ENCODE assay signal across 8 mouse cellular contexts in the genomic region with DNA sequence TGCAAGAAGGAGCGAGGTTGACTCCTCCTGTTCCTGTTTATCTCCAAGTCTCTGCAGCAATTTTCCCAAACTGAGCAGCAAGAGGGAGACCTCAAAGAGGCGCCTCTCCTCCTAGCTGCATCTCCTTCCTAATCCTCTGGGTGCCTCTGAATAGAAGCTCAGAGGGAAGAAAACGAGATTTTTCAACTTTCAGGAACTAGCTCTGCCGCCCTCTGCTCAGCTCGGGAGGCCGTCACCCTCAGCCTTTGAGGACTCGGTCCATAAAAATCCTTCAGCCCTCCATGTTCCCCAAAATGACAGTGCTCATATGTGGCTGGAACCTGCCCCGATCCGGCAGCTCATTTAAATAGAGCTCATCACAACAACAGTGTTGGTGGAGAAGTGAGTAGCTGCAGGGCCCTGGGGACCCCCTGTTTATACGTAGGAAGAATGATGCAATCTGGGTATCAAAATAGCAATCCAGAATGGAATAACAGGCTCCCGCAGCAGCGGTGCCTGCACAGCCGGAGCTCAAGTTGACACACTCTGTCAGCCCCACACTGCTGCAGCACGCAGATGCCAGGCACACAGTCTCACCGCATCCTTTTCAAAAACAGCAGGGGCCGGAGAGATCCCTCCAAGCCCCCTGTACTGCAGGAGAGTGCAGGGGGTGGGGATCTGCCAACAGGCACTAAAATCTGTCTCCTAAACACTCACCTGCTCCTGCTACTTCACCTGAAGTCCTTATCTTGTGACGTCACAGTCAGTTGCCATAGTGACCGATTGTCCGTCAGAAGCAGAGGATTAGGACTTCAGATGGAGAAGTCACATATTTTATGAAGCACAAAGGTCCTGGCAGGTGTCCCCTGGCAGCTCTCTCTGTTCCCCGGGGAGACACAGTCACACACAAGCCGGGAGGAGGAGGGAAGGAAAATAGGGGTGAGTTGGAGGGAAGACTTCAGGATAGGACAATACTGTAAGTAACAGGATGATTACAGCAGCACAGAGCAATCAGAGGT. TPM values are rescaled to one million over a fixed set of nuclear protein-coding genes. Genes with fewer than 3 reads are reported as not detected.
DNase-seq lines count a peak whose midpoint lies in the region; ATAC-seq and TF ChIP-seq lines count a peak whose summit lies in the region.
"Had no signal": no experiment of that assay in that cellular context is flagged by ENCODE, and none has a peak within 500 bp of the region (broad histone marks: within the 10 kb centered on the region; RNA-seq: fewer than 3 reads in every experiment).

No protein-coding gene starts in this region.

- H3K9me3 ChIP-seq in E14TG2a.4 (ENCODE audit: low read length) = no peaks in the 10 kb centered on the region
- no peaks in the 10 kb centered on the region for H3K9me3 ChIP-seq in embryonic facial prominence, embryonic 14.5 days (ENCODE audit: control insufficient read depth, low read length)
- no peaks in the 10 kb centered on the region for H3K9me3 ChIP-seq in hindbrain, embryonic 14.5 days (ENCODE audit: control insufficient read depth, low read length)
- no peaks in the 10 kb centered on the region for H3K9me3 ChIP-seq in midbrain, embryonic 10.5 days (replicated peaks)
- H3K9me3 ChIP-seq in stomach, embryonic 16.5 days (replicated peaks; ENCODE audit: control insufficient read depth, low read length) = no peaks in the 10 kb centered on the region

- 0 out of 2 replicates have a peak overlapping the region, but pooled peaks have one; percentile 35 for H3K4me3 ChIP-seq in E14TG2a.4 (replicated peaks; ENCODE audit: low read length)
- peak overlapping the region; percentile 15; the same call in 1 of the 2 replicates for H3K4me3 ChIP-seq in embryonic facial prominence, embryonic 14.5 days (ENCODE audit: low read depth, low read length)
- peak overlapping the region; percentile 36 for H3K4me3 ChIP-seq in hindbrain, embryonic 14.5 days (replicated peaks; ENCODE audit: low read length)
- peak overlapping the region; percentile 48 for H3K4me3 ChIP-seq in midbrain, embryonic 10.5 days
- H3K4me3 ChIP-seq in stomach, embryonic 16.5 days (replicated peaks; ENCODE audit: low read length) = 0 out of 2 replicates have a peak overlapping the region, but pooled peaks have one; percentile 3

- H3K4me2 ChIP-seq in embryonic facial prominence, embryonic 14.5 days (ENCODE audit: low read depth, low read length) = peak overlapping the region; percentile 46
- peak overlapping the region; percentile 68 for H3K4me2 ChIP-seq in hindbrain, embryonic 14.5 days (replicated peaks)
- H3K4me2 ChIP-seq in stomach, embryonic 16.5 days (ENCODE audit: low read depth, low read length) = peak overlapping the region; percentile 25

- no peaks in the 10 kb centered on the region for H3K36me3 ChIP-seq in E14TG2a.4 (ENCODE audit: insufficient read depth, low read length)
- no peaks in the 10 kb centered on the region for H3K36me3 ChIP-seq in embryonic facial prominence, embryonic 14.5 days (ENCODE audit: control insufficient read depth, insufficient read depth, low read length)
- H3K36me3 ChIP-seq in hindbrain, embryonic 14.5 days (replicated peaks; ENCODE audit: control insufficient read depth, insufficient read depth) = no peaks in the 10 kb centered on the region
- H3K36me3 ChIP-seq in midbrain, embryonic 10.5 days = no peaks in the 10 kb centered on the region
- no peaks in the 10 kb centered on the region for H3K36me3 ChIP-seq in stomach, embryonic 16.5 days (ENCODE audit: control insufficient read depth, insufficient read depth, low read length)

- 8% methylated on average over 21 of the region's 21 CpGs for WGBS in embryonic facial prominence, embryonic 14.5 days
- WGBS in hindbrain, embryonic 14.5 days = 10% methylated on average over 21 of the region's 21 CpGs
- WGBS in midbrain, embryonic 10.5 days = 8% methylated on average over 21 of the region's 21 CpGs
- 18% methylated on average over 21 of the region's 21 CpGs for WGBS in stomach, embryonic 16.5 days

- peak overlapping the region; percentile 26 for H3K9ac ChIP-seq in embryonic facial prominence, embryonic 14.5 days (ENCODE audit: low read depth, low read length)
- peak overlapping the region; percentile 55 for H3K9ac ChIP-seq in hindbrain, embryonic 14.5 days
- H3K9ac ChIP-seq in stomach, embryonic 16.5 days (ENCODE audit: low read length) = no peak overlapping the region; the same call in 1 of the 2 replicates

- H3K27ac ChIP-seq in embryonic facial prominence, embryonic 14.5 days (replicated peaks; ENCODE audit: low read depth, low read length) = no peak overlapping the region
- peak overlapping the region; percentile 62; the same call in 1 of the 2 replicates for H3K27ac ChIP-seq in hindbrain, embryonic 14.5 days
- H3K27ac ChIP-seq in midbrain, embryonic 10.5 days (replicated peaks) = peak overlapping the region; percentile 55; the same call in 1 of the 2 replicates
- no peak overlapping the region for H3K27ac ChIP-seq in stomach, embryonic 16.5 days (ENCODE audit: low read length)

- DNase-seq in Muller cell, postnatal 12 days (ENCODE audit: inconsistent ontology term) = peak; percentile 18
- DNase-seq in embryonic facial prominence, embryonic 14.5 days (ENCODE audit: low spot score) = peak; percentile 60
- DNase-seq in hindbrain, embryonic 14.5 days (ENCODE audit: low spot score) = peak; percentile 61
- peak; percentile 30 for DNase-seq in midbrain, embryonic 10.5 days (ENCODE audit: low spot score)

- TF ChIP-seq CTCF in E14TG2a.4 (conservative IDR thresholded peaks at IDR 0.05; ENCODE audit: low read length) = no peak

- H3K27me3 ChIP-seq in E14TG2a.4 (ENCODE audit: insufficient read depth, low read length) = peaks cover 13% of the 10 kb centered on the region
- 0 out of 2 replicates have a peak, but pooled peaks cover 6% of the 10 kb centered on the region for H3K27me3 ChIP-seq in embryonic facial prominence, embryonic 14.5 days (replicated peaks; ENCODE audit: control insufficient read depth, insufficient read depth, low read length)
- no peaks in the 10 kb centered on the region for H3K27me3 ChIP-seq in hindbrain, embryonic 14.5 days (ENCODE audit: control insufficient read depth, insufficient read depth, low read length)
- peaks cover 37% of the 10 kb centered on the region for H3K27me3 ChIP-seq in midbrain, embryonic 10.5 days (ENCODE audit: low read depth, poor library complexity, severe bottlenecking)
- no peaks in the 10 kb centered on the region for H3K27me3 ChIP-seq in stomach, embryonic 16.5 days (ENCODE audit: control insufficient read depth, insufficient read depth, low read length)

- peaks cover 28% of the 10 kb centered on the region for H3K4me1 ChIP-seq in E14TG2a.4 (replicated peaks; ENCODE audit: low read depth, low read length)
- no peaks in the 10 kb centered on the region for H3K4me1 ChIP-seq in embryonic facial prominence, embryonic 14.5 days (ENCODE audit: control insufficient read depth, insufficient read depth, low read length)
- peaks cover 14% of the 10 kb centered on the region for H3K4me1 ChIP-seq in hindbrain, embryonic 14.5 days (replicated peaks; ENCODE audit: control insufficient read depth, insufficient read depth, low read length)
- H3K4me1 ChIP-seq in midbrain, embryonic 10.5 days = peaks cover 25% of the 10 kb centered on the region
- 0 out of 2 replicates have a peak, but pooled peaks cover 3% of the 10 kb centered on the region for H3K4me1 ChIP-seq in stomach, embryonic 16.5 days (ENCODE audit: control insufficient read depth, insufficient read depth, low read length)

- ATAC-seq in embryonic facial prominence, embryonic 14.5 days (ENCODE audit: low read depth) = peak; percentile 54
- peak; percentile 81 for ATAC-seq in hindbrain, embryonic 14.5 days (ENCODE audit: low FRiP score)
- no peak for ATAC-seq in stomach, embryonic 16.5 days (ENCODE audit: insufficient read depth, low FRiP score)
- ATAC-seq in activated CD4-positive, CD25-positive, alpha-beta regulatory T cell, adult 4 months = no peak

RNA-seq across cellular contexts. Expression of gene Trim66, which starts 14.3 kb away (rescaled TPM):
- polyA plus RNA-seq in embryonic facial prominence, embryonic 14.5 days (2014; fragmentation: Nextera tagmentation; extraction: Ambion mirVana) = 2.9 and 3.2 TPM in 2 replicates
- polyA plus RNA-seq in hindbrain, embryonic 14.5 days (2014; fragmentation: Nextera tagmentation; extraction: Ambion mirVana) = 0.82 and 1.2 TPM in 2 replicates
- 0.09 and 0.12 TPM in 2 replicates for polyA plus RNA-seq in midbrain, embryonic 10.5 days (2016; fragmentation: Nextera tagmentation; extraction: Ambion mirVana)
- polyA plus RNA-seq in stomach, embryonic 16.5 days (2015; fragmentation: Nextera tagmentation; extraction: Ambion mirVana) = 0.02 and 0.09 TPM in 2 replicates
- polyA plus RNA-seq in activated CD4-positive, CD25-positive, alpha-beta regulatory T cell, adult 4 months (2017; shearing (Covaris generic)) = not detected

RNA-seq across cellular contexts. Expression of gene Rpl27a, which starts 25.3 kb away (rescaled TPM):
- polyA plus RNA-seq in embryonic facial prominence, embryonic 14.5 days (2014; fragmentation: Nextera tagmentation; extraction: Ambion mirVana) = 152 and 153 TPM in 2 replicates
- polyA plus RNA-seq in hindbrain, embryonic 14.5 days (2014; fragmentation: Nextera tagmentation; extraction: Ambion mirVana) = 81.9 and 91.4 TPM in 2 replicates
- polyA plus RNA-seq in midbrain, embryonic 10.5 days (2016; fragmentation: Nextera tagmentation; extraction: Ambion mirVana) = 113 and 126 TPM in 2 replicates
- polyA plus RNA-seq in stomach, embryonic 16.5 days (2015; fragmentation: Nextera tagmentation; extraction: Ambion mirVana) = 109 and 128 TPM in 2 replicates
- polyA plus RNA-seq in activated CD4-positive, CD25-positive, alpha-beta regulatory T cell, adult 4 months (2017; shearing (Covaris generic)) = 100 to 1,000 TPM; 252 to 318 TPM

RNA-seq across cellular contexts. Expression of gene Stk33, which starts 54.7 kb away (rescaled TPM):
- 3.1 and 6.2 TPM in 2 replicates for polyA plus RNA-seq in embryonic facial prominence, embryonic 14.5 days (2014; fragmentation: Nextera tagmentation; extraction: Ambion mirVana)
- 7.4 and 7.8 TPM in 2 replicates for polyA plus RNA-seq in hindbrain, embryonic 14.5 days (2014; fragmentation: Nextera tagmentation; extraction: Ambion mirVana)
- polyA plus RNA-seq in midbrain, embryonic 10.5 days (2016; fragmentation: Nextera tagmentation; extraction: Ambion mirVana) = 10.2 and 18.6 TPM in 2 replicates
- polyA plus RNA-seq in stomach, embryonic 16.5 days (2015; fragmentation: Nextera tagmentation; extraction: Ambion mirVana) = 0.65 and 0.66 TPM in 2 replicates
- polyA plus RNA-seq in activated CD4-positive, CD25-positive, alpha-beta regulatory T cell, adult 4 months (2017; shearing (Covaris generic)) = not detected
- polyA plus RNA-seq: large intestine, adult 2 months had no signal

Comparison
In these comparisons a context has a peak if more than half of its experiments do, and no peak if none do; other contexts are left out.
1. ATAC-seq: peak in embryonic facial prominence, embryonic 14.5 days (single experiment) and hindbrain, embryonic 14.5 days (single experiment); none in stomach, embryonic 16.5 days (single experiment) and activated CD4-positive, CD25-positive, alpha-beta regulatory T cell, adult 4 months (single experiment).
2. H3K27ac ChIP-seq: peak in hindbrain, embryonic 14.5 days (single experiment) and midbrain, embryonic 10.5 days (single experiment); none in embryonic facial prominence, embryonic 14.5 days (single experiment) and stomach, embryonic 16.5 days (single experiment).
3. Peak in every context shown above with its lines, with median percentiles within 50 percentile points of each other: H3K4me3 ChIP-seq, DNase-seq and H3K4me2 ChIP-seq.